Mouse (Mus musculus) heart, postnatal 0 days (tissue): ENCODE measurements around the gene Adarb1.

ENCODE experiments used
- CTCF ChIP-seq: IDR thresholded peaks from 2 replicates; pipeline ENCODE4 v1.5.1; 2016; ENCODE audit warnings: antibody characterized with exemption, control low read depth, low read depth
- EP300 ChIP-seq: IDR thresholded peaks from 2 replicates; pipeline ENCODE4 v1.6.1; 2016; ENCODE audit warnings: antibody characterized with exemption, low read depth

DNA sequence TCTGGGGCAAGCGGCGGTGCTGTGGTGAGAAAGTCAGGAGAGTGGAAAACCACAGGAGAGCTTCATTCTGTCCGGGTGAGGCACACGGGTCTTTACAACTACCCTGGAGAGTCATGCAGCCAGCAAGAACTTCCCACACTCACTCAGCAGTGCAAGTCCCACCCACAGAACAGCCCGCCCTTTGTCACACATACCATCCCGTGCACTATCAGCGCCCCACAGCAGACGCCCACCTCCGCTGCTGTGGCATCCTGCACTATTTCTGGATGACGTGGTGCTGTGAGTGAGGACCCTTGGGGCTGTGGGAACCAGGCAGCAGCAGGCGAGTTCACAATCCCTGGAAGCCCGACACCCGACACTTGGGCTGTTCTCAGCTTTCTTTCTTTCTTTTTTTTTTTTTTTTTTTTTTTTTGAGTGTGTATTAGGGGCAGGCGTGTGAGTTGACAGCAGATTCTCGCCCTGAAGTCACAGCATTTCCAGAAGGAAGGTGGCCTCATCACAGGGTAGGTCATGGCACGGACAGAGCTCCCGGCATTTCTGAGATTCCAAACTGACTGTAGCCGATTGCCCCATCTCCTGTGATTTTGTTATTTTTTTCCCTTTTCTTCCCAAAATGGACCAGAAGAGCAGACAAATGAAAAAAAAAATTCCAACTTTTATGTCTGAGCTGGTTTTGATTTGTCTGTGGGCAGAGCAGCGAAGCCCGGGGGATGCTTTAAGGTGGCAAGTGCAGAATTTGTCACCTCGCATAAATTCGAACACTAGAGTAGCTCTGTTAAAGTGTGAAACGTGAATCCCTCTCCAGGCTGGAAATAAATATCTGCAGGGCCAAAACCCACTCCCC lies 31.5 kb upstream of the Adarb1 start:
- no peak for TF ChIP-seq CTCF
- TF ChIP-seq EP300: no peak
